Mouse (Mus musculus) c-Kit-negative CD71-positive TER-119-positive erythroid progenitor cells, embryonic 14.5 days (primary cell): ENCODE results near the gene Adal.

Experiments used
- DNase-seq: peaks from one replicate; pipeline ENCODE4 v3.0.0-alpha.2; 2013; ENCODE audit warnings: low read depth, low spot score

The Adal gene

DNA sequence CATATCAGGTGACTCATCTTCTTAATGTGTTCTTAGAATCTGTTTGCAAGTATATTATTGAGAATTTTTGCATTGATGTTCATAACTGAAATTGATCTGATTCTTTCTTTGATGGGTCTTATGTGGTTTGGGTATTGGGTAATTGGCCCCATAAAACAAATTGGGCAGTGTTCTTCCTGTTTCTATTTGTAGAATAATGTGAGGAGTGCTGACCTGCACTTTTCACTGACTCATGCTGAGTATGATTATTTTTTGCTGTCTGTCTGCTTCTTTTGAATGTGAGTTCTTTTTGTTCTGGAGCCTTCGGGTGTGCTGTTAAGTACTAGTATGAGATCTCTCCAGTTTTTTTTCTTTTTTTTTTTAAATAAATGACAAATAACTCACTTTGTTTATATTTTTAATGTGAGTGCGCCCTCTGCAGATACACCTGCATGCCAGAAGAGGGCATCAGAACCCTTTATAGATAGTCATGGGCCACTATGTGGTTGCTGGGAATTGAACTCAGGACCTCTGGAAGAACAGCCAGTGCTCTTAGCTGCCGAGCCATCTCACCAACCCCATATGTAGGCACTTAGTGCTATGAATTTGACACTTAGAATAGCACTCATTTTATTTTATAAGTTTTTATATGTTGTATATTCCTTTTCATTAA, 38.7 kb downstream of the Adal start:
- no peak for DNase-seq

DNA sequence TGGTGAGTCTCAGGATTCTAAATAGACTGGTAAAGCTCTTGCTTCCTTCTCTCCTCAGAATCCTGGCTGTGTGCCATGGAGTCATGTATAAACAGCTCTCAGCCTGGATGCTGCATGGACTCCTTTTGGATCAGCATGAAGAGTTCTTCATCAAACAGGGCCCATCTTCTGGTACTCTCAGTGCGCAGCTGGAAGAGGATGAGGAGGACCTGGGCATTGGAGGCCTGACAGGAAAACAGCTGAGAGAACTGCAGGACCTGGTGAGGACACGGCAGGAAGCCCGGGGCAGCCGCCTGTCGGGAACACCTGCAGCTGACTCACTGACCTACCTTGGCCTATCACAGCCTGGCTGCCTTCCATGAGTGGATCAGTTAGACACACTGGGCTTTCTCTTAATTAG, 43.2 kb downstream of the Adal start:
- no peak for DNase-seq

DNA sequence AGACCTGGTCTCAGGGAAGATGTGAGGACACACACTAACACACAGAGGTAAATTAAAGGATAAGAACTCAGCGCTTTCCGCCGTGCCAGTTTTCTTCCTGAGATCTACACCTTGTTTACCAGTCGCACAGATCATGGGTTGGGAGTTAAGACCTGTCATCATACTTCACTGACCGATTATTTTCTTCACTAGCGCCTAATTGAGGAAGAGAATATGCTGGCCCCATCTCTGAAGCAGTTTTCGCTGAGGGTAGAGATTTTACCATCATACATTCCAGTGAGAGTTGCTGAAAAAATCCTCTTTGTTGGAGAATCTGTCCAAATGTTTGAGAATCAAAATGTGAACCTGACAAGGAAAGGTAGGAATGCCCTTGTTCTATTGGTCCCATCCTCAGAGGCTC, 43.9 kb downstream of the Adal start:
- DNase-seq = no peak

DNA sequence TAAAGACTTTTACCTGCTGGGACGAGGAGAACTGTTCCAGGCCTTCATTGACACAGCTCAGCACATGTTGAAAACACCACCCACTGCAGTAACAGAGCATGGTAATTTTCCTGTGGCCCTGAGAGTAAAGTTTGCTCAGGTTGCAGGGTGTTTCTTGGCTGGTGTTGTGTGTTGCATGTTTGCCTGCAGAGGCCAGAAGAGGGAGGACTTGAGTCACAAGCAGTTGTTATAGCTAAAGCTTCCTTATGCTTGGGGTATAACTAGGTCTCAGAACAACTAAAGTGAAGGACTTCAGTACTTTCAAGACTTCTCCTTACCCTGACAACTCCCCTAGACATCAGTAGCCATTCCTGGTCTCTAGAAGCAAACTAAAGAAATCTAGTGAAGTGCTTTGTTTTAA, 48.3 kb downstream of the Adal start:
- no peak for DNase-seq

DNA sequence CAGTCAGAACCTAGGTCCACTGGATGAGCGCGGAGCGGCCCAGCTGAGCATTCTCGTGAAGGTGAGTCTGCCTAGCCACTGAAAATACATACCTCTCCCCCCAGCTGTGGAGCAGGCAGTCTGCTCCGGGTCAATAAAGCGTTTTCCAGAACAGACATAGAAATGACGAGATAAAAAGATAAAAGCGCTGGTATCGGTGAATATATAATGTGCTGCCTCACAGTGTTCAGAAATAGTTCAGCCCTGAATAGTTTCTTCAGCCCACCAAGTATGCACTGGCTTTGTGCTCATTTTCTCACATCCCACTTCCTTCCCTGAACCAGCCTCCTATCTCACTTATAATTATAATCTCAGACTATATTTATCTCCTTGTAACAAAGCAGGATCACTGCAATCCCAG, 55.2 kb downstream of the Adal start:
- no peak for DNase-seq

DNA sequence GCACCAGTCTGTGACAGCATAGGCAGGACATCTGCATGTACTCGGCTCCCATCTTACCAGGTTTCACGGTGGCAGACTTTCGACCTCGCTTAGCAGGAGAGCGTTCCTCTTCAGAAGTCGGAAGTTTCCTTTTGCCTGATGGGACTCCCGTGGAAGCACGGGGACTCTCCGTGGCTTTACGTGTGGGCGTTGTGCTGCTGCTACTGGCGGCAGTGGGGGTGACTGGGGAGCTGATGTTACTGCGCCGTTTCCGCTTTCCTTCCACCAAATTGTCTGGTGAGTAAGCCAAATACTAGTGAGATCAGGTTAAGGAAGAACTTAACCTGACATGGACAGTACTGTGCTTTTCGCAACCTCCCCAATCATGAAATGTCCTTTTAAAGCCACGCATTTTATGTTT, 64.0 kb downstream of the Adal start:
- DNase-seq = no peak
